Mouse (Mus musculus) cerebellum, adult 2 months (tissue): Measurements from ENCODE around the gene Spag9. TPM values are rescaled to one million over a fixed set of nuclear protein-coding genes. Genes with fewer than 3 reads are reported as not detected.
"Not testable (repeated sequence)": the region's sequence is repeated elsewhere in the genome, so short reads cannot be mapped to it uniquely, and the experiment has no call there.

Experiments
- DNase-seq, 2 experiments: peaks; one replicate each; pipeline ENCODE4 v3.0.0; 2021
- H3K27ac ChIP-seq: fragments of 200-500 bp; 2 replicates; pipeline ENCODE4 v1.5.1; 2012; ENCODE audit warnings: low read length, control low read depth, inconsistent platforms; ENCODE audit not compliant: insufficient read depth
- H3K27me3 ChIP-seq: fragments of 200-500 bp; 2 replicates; pipeline ENCODE4 v1.6.1; 2012; ENCODE audit warnings: inconsistent platforms, mild to moderate bottlenecking, low read length, moderate library complexity; ENCODE audit not compliant: control insufficient read depth, insufficient read depth
- H3K4me1 ChIP-seq: fragments of 200-500 bp; 2 replicates; pipeline ENCODE4 v1.6.1; 2011; ENCODE audit warnings: low read length; ENCODE audit not compliant: control insufficient read depth, insufficient read depth
- H3K4me3 ChIP-seq: fragments of 200-500 bp; replicated peaks from 2 replicates; pipeline ENCODE3; 2011; ENCODE audit warnings: mild to moderate bottlenecking, low read depth, low read length, control low read depth; ENCODE audit not compliant: insufficient read depth
- CTCF ChIP-seq: fragments of 200-500 bp; IDR thresholded peaks from 2 replicates; pipeline ENCODE4 v1.5.1; 2011; ENCODE audit warnings: low read depth, mild to moderate bottlenecking, control low read depth, low read length, moderate library complexity, borderline replicate concordance; ENCODE audit not compliant: insufficient read depth
- POLR2A ChIP-seq: fragments of 200-500 bp; IDR thresholded peaks from 2 replicates; pipeline ENCODE4 v1.6.1; 2011; ENCODE audit warnings: low read length, control low read depth, borderline replicate concordance; ENCODE audit not compliant: insufficient read depth
- WGBS: fragments of 180-500 bp; shearing (Covaris S2); methylation state at CpG from one replicate; pipeline ENCODE4 v1.1.7; 2018; 5-methylcytosine and 5-hydroxymethylcytosine counted together
- polyA plus RNA-seq: library from polyadenylated mRNA; depleted of rRNA; stranded (reverse); fragments of >200 nt; gene quantifications from 2 replicates; pipeline ENCODE4 v1.2.3, GENCODE M21; 2012

Spag9 gene
- polyA plus RNA-seq, 1 experiment: 134 TPM

DNA sequence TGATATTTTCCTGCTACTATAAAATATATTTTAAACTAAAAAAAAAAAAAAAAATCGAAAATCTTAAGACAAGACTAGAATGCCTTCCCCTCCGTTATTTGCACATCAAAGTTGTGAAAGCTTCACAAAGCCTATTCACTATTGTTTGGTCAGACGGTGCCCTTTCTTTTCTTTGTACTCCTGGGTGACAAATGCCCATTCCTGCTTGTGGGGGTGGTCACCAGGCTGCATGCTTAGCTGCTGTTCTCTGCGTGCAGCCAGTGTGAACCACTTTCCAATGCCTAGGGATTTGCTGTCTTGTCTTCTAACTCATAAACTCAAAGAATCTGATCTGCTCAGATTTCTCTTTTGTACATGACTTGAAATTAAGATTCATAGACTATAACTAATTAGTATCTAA, 49.1 kb downstream of the Spag9 start:
- peaks cover 3% of the 10 kb centered on the region; the same call in 1 of the 2 replicates for H3K4me1 ChIP-seq
- DNase-seq: peak; percentile 44 to 48
- 1% methylated on average over 4 of the region's 4 CpGs for WGBS
- H3K4me3 ChIP-seq: peak overlapping the region; percentile 99
- H3K27me3 ChIP-seq: no peaks in the 10 kb centered on the region
- TF ChIP-seq CTCF (no peak), POLR2A (no peak)
- H3K27ac ChIP-seq: no peak overlapping the region

DNA sequence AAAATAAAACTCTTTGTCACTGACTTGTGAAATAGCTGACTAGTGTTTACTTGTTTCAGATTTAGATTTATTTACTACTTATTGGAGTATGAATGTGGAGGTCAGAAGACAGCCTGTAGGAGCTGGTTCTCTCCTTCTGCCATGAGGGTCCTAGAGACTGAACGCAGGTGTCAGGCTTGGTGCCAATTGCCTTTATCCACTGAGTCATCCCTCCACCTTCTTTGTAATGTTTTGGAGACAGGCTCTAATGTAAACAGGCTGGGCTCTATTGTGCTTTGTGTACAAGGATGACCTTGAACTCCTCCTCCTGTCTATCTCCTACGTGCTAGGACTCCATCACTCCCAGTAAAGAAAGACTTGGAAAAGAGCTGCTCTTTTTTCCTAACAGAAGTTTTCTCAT, 51.4 kb downstream of the Spag9 start:
- H3K27ac ChIP-seq: 0 out of 2 replicates have a peak overlapping the region, but pooled peaks have one; percentile 23

DNA sequence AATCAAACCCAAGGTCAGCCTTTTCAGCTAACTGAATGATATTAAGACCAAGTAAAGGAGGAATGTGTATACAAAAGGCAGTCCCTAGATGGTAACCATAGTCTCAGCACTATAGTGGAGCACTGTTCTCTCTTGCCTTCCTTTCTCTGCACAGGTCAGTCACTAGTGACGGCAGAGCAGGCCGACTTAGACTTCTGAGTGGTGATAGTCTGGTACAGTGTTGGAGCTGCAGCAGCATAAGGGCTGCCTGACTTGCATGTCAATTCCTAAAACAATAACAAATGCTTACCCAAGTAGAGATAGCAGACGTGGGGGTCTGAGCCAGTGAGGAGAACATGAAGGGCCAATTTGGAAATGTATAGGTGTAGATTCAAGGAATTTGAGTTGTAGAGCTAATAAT, 58.3 kb downstream of the Spag9 start:
- no peaks in the 10 kb centered on the region for H3K27me3 ChIP-seq
- no peak for DNase-seq
- peaks cover 7% of the 10 kb centered on the region for H3K4me1 ChIP-seq
- no peak overlapping the region for H3K4me3 ChIP-seq
- peak overlapping the region; percentile 28; the same call in 1 of the 2 replicates for H3K27ac ChIP-seq
- 48% methylated on average over 3 of the region's 3 CpGs for WGBS
- TF ChIP-seq CTCF (no peak), POLR2A (no peak)

More for the DNA sequence above, 51.4 kb downstream of the Spag9 start:
- peak overlapping the region; percentile 46 for H3K4me3 ChIP-seq
- no peaks in the 10 kb centered on the region for H3K27me3 ChIP-seq
- TF ChIP-seq POLR2A: no peak
- no peak for TF ChIP-seq CTCF
- peaks cover 3% of the 10 kb centered on the region; the same call in 1 of the 2 replicates for H3K4me1 ChIP-seq
- no peak for DNase-seq
- WGBS: 15% methylated on average over 2 of the region's 2 CpGs

DNA sequence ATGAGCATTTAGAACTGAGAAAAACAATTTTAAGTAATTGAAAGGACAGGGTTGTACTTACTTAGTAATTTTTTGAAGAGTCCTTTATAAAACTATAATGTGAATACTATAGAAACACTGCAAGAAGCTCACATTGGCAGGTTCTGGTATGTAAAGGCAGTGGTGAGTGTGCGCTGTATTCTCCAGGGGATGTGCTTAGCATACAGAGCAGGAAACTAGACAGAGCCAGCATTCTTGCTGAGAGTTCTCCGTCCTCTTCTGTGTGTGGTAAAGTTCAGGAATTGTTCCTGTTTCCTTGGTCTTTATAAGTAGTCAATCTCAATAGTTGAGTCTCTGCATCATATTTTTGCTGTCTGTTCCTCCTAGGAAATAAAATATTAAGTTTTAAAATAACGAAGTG, 59.0 kb downstream of the Spag9 start:
- 54% methylated on average over 3 of the region's 3 CpGs for WGBS
- no peak overlapping the region for H3K4me3 ChIP-seq
- TF ChIP-seq CTCF: no peak
- peaks cover 7% of the 10 kb centered on the region for H3K4me1 ChIP-seq
- no peaks in the 10 kb centered on the region for H3K27me3 ChIP-seq
- no peak for DNase-seq
- H3K27ac ChIP-seq: no peak overlapping the region

DNA sequence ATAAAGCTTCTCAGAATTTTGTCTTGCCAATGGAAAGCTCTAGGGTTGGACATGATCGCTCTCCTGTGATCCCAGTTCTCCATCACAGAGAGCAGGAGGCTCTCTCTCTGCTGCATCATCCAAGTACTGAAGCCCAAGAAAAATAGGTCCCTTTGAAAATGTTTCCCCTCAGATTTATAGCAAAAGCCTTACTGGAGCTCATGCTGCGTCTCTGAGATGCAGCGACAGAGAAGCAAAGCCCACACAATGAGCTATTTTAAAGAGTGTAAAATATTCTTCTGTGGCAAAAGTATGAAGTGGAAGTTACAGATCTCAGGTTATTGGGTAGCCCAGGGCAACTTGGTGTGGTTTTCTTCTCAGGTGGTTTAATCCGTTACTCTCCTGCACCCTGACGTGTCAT, 68.0 kb downstream of the Spag9 start:
- Histone ChIP-seq H3K27ac (no peak overlapping the region), H3K27me3 (no peaks in the 10 kb centered on the region), H3K4me3 (no peak overlapping the region), H3K4me1 (no peaks in the 10 kb centered on the region)
- no peak for DNase-seq
- TF ChIP-seq CTCF (no peak), POLR2A (no peak)
- WGBS: 85% methylated on average over 5 of the region's 5 CpGs

DNA sequence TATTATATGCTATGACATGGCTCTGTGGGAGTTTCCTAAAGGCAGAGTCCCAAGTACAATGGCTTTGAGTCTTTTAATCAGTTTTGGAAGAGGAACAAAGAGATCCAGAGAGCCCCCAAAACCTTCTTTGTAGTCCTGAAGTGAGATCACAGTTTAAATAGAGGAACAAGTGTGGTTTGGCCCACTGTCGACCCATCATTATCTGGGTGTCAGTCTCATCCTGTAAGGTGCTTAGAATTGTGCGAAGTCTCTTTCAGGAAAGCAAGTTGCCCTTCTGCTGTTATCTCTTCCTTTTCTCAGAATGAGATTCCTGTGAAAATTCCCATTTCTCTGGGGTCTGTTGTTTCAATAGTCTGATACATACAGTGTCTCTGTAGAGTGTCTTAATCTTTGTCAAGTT, 74.6 kb downstream of the Spag9 start:
- no peak for DNase-seq
- Histone ChIP-seq H3K27ac (no peak overlapping the region), H3K4me3 (no peak overlapping the region), H3K4me1 (no peaks in the 10 kb centered on the region), H3K27me3 (no peaks in the 10 kb centered on the region)
- WGBS: 75% methylated on average over 2 of the region's 2 CpGs
- TF ChIP-seq CTCF (no peak), POLR2A (no peak)

DNA sequence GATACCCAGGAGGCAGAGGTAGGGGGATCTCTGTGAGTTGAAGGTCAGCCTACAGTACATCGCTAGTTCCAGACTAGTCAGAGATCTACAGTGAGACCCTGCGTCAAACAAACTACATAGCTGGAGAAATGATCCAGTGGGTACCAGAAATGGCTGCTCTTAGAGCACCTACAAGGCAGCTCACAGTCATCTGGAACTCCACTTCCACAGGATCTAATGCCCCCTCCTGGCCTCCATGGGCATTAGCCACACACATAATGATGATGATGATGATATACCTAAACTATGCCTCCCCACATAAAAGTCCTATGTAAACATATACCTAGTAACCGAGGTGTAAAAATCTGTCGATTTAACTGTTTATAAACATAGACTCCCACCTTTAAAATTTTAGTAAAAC, 77.4 kb downstream of the Spag9 start:
- no peak overlapping the region for H3K27ac ChIP-seq
- DNase-seq: peak in 1 of 2 experiments; percentile 12
- H3K4me3 ChIP-seq: no peak overlapping the region
- 0 out of 2 replicates have a peak, but pooled peaks cover 4% of the 10 kb centered on the region for H3K4me1 ChIP-seq
- no peaks in the 10 kb centered on the region for H3K27me3 ChIP-seq
- 87% methylated on average over 4 of the region's 4 CpGs for whole genome bisulfite sequencing
- no peak for TF ChIP-seq POLR2A
- TF ChIP-seq CTCF: peak; percentile 47; the same call in 1 of the 2 replicates

DNA sequence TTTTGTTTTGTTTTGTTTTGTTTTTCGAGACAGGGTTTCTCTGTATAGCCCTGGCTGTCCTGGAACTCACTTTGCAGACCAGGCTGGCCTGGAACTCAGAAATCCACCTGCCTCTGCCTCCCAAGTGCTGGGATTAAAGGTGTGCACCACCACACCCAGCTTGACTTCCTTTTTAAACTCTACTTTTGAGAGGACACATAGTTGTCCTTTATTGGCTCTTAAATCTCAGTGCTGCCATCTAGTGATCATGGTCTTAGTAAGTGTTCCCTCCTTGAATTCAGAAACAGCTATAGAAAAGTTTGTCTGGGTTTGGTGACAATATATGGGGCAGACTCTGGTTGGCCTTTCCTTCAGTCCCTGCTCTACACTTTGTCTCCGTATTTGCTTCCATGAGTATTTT, 91.1 kb downstream of the Spag9 start:
- WGBS: 79% methylated on average over 2 of the region's 2 CpGs
- peak in 1 of 2 experiments; percentile 52 for DNase-seq
- not testable (repeated sequence) for H3K4me3 ChIP-seq, H3K27ac ChIP-seq, H3K27me3 ChIP-seq, H3K4me1 ChIP-seq

DNA sequence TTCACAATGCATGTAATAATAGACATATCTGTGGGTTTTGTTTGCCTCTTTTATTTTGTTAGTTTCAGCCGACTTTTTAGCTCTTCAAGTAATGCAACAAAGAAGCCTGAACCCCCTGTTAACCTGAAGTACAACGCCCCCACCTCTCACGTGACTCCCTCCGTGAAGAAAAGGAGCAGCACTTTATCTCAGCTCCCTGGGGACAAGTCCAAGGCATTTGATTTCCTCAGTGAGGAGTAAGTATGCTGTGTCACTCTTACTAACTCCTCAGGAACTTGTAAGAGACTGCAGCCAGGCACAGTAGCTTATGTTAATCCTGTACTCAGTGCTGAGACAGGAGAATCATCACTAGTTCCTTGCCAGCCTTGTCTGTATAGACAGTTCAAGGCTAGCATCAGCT, 94.6 kb downstream of the Spag9 start:
- 81% methylated on average over 4 of the region's 4 CpGs for WGBS
- no peak for DNase-seq
- no peaks in the 10 kb centered on the region for H3K4me1 ChIP-seq
- TF ChIP-seq CTCF (no peak), POLR2A (no peak)
- no peak overlapping the region for H3K4me3 ChIP-seq
- no peaks in the 10 kb centered on the region for H3K27me3 ChIP-seq
- no peak overlapping the region for H3K27ac ChIP-seq
